Mouse (Mus musculus): Measurements from ENCODE around the gene Thumpd3. TPM values are rescaled to one million over a fixed set of nuclear protein-coding genes. Genes with fewer than 3 reads are reported as not detected.

Gene Thumpd3
- polyA plus RNA-seq, 1 experiment from 2014 or later: 63.2 TPM

DNA sequence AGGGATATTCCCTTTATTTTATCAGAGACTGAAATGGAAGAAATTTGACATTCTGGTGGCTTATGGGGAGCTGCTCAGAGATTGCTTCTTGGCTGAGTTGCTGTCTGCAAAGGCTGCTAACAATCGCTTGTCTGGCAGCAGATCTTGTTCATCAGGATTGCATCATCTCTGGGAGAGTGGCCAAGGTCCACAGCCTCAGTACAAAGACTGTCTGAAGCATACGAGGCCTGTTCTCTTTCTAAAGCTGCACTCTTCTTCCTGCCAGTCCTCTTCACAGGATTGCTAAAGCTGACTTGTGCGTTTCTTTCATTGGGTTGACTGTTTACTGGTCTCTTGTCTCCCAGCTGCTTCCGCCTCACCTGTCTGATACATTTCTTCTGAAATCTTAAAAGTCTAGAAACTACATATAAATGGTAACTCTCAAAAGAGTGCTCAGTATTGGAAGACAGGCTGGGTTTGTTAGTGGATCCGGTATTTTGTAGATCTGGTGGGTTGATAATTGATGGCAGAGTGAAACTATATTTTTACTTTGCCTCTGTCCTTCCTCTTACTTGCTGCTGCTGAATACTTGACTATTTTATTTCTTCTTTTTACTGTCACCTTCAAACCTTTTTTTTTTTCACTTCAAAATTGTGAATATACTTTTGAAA lies 53.7 kb downstream of the Thumpd3 start:
- Histone ChIP-seq H3K4me3 (no peak overlapping the region), H3K9ac (no peak overlapping the region), H3K27me3 (no peaks in the 10 kb centered on the region), H3K4me2 (peak overlapping the region; percentile 33), H3K4me1 (peaks cover 20% of the 10 kb centered on the region), H3K9me3 (replicated peaks) (no peaks in the 10 kb centered on the region), H3K36me3 (ENCODE audit: poor library complexity, severe bottlenecking) (no peaks in the 10 kb centered on the region), H3K27ac (peak overlapping the region; percentile 90)
- WGBS: 24% methylated on average over 5 of the region's 5 CpGs
- ATAC-seq: peak; percentile 96

DNA sequence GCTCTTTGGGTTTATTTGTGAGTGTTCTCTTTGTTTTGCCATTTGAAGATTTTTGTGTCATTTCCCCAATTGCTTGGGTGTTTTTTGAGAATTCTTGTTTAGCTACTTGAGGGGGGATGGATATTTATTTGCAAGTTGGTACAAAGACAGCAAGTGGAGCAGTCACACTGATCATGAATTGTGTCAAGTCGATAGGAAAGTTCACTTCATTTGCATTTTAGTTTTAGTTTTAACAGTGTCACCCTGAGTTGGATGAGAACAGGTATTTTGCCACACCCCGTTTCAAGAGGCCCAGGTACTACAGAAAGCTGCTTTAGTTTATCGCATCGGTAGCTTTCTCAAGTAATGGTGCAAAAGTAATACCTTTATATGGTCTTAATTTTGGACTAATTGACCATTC lies 56.5 kb downstream of the Thumpd3 start:
- H3K27me3 ChIP-seq: no peaks in the 10 kb centered on the region
- no peak overlapping the region for H3K27ac ChIP-seq
- WGBS: 83% methylated on average over 4 of the region's 4 CpGs
- H3K4me2 ChIP-seq: no peak overlapping the region
- no peak for ATAC-seq
- H3K4me3 ChIP-seq: no peak overlapping the region
- H3K4me1 ChIP-seq: peaks cover 20% of the 10 kb centered on the region
- H3K9me3 ChIP-seq (replicated peaks): no peaks in the 10 kb centered on the region
- no peak overlapping the region for H3K9ac ChIP-seq
- H3K36me3 ChIP-seq (ENCODE audit: poor library complexity, severe bottlenecking): peaks cover 8% of the 10 kb centered on the region; the same call in 1 of the 2 replicates

DNA sequence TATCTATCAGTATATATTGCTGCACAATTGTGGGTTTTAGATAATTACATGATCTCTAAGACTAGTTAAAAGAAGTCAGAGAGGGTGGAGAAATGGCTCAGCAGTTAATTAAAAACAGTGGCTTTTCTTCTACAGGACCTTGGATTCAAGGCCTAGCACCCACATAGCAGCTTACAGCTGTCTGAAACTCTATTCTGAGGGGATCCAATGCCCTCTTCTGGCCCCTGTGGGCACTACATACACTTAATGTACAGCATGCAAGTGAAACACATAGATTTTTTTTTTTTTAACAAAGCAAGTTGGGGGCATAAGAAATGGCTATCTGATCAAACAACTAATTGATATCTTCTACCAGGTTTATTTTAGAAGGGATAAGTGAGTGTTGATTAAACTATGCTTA lies 57.7 kb downstream of the Thumpd3 start:
- no peak overlapping the region for H3K4me2 ChIP-seq

DNA sequence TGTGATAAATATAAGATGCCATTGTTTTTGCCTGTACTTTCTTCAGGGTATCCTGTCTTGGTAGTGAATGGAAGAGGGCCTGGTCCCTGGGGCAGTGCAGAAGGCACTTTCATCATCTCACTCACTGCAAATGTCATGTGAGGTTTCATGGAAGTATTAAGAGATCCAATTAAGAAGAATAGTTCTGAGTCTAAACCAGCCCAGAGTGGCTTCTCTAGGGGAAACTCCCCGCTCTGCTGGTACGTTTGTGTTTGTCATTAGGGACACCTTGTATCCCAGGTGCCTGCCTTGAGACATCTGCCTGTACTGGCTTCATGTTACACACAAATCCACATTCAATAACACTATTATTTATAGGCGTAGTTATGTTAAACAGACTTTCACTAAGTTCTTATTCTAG lies 63.4 kb downstream of the Thumpd3 start:
- 88% methylated on average over 3 of the region's 3 CpGs for WGBS
- Histone ChIP-seq H3K27me3 (no peaks in the 10 kb centered on the region), H3K4me2 (no peak overlapping the region), H3K4me3 (no peak overlapping the region), H3K9ac (no peak overlapping the region), H3K36me3 (ENCODE audit: poor library complexity, severe bottlenecking) (peaks cover 56% of the 10 kb centered on the region), H3K4me1 (no peaks in the 10 kb centered on the region), H3K27ac (no peak overlapping the region), H3K9me3 (replicated peaks) (no peaks in the 10 kb centered on the region)
- ATAC-seq: no peak

More for the DNA sequence above, 57.7 kb downstream of the Thumpd3 start:
- peaks cover 15% of the 10 kb centered on the region for H3K4me1 ChIP-seq
- H3K27me3 ChIP-seq: no peaks in the 10 kb centered on the region
- no peak overlapping the region for H3K9ac ChIP-seq
- H3K9me3 ChIP-seq (replicated peaks): no peaks in the 10 kb centered on the region
- ATAC-seq: no peak; the same call in 1 of the 2 replicates
- no peak overlapping the region for H3K27ac ChIP-seq
- peaks cover 13% of the 10 kb centered on the region; the same call in 1 of the 2 replicates for H3K36me3 ChIP-seq (ENCODE audit: poor library complexity, severe bottlenecking)
- H3K4me3 ChIP-seq: no peak overlapping the region

DNA sequence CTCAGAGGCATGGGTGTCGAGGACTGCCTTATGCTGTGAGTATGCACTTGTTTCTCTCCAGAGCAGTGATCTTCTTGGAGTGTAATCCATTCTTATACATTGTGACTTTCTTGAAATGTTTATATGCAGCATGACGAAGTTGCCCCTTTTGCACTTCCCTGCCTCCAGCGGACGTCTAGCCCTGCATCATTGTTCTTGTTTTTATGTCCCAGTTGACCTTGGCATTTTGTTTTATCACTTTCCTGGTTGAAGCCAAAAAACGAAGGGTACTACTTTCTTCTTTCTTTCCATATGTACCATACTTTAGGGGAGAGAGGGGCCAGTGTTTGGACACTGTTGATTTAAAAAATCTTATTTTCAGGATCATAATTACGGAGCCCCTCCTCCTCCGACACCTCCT lies 63.9 kb downstream of the Thumpd3 start:
- Histone ChIP-seq H3K4me1 (no peaks in the 10 kb centered on the region), H3K9ac (no peak overlapping the region), H3K27me3 (no peaks in the 10 kb centered on the region), H3K9me3 (replicated peaks) (no peaks in the 10 kb centered on the region), H3K4me3 (no peak overlapping the region), H3K27ac (no peak overlapping the region), H3K36me3 (ENCODE audit: poor library complexity, severe bottlenecking) (peaks cover 62% of the 10 kb centered on the region), H3K4me2 (no peak overlapping the region)
- no peak for ATAC-seq
- 91% methylated on average over 7 of the region's 7 CpGs for WGBS

Other genes with a start within 250 kb of the Thumpd3 start
- 30.1 and 33.6 TPM in 2 replicates for gene Srgap3, start 99.0 kb upstream of the Thumpd3 start, polyA plus RNA-seq (2015; fragmentation: Nextera tagmentation; extraction: Ambion mirVana)
- 56.9 and 63.3 TPM in 2 replicates for gene Setd5, start 31.1 kb downstream of the Thumpd3 start, polyA plus RNA-seq (2015; fragmentation: Nextera tagmentation; extraction: Ambion mirVana)
- gene Lhfpl4, start 149.2 kb downstream of the Thumpd3 start, polyA plus RNA-seq (2015; fragmentation: Nextera tagmentation; extraction: Ambion mirVana): 29.6 and 33.8 TPM in 2 replicates
- gene Mtmr14, start 191.6 kb downstream of the Thumpd3 start, polyA plus RNA-seq (2015; fragmentation: Nextera tagmentation; extraction: Ambion mirVana): 42.5 and 45.4 TPM in 2 replicates
- gene Cpne9, start 236.1 kb downstream of the Thumpd3 start, polyA plus RNA-seq (2015; fragmentation: Nextera tagmentation; extraction: Ambion mirVana): 0.39 and 0.68 TPM in 2 replicates

All from forebrain, embryonic 13.5 days (tissue).